Mouse (Mus musculus) small intestine, adult 2 months (tissue): ENCODE data around the gene Bcap31.

Experiments used
- CTCF ChIP-seq: fragments of 200-500 bp; IDR thresholded peaks from 2 replicates; pipeline ENCODE4 v1.5.1; 2012; ENCODE audit warnings: low read depth, mild to moderate bottlenecking, control low read depth, inconsistent platforms, low read length, moderate library complexity, mixed read lengths; ENCODE audit not compliant: insufficient replicate concordance, insufficient read length; ENCODE audit errors: extremely low read depth
- POLR2A ChIP-seq: fragments of 200-500 bp; IDR thresholded peaks from 2 replicates; pipeline ENCODE4 v1.6.1; 2012; ENCODE audit warnings: low read depth, mild to moderate bottlenecking, control low read depth, inconsistent platforms, low read length, moderate library complexity

DNA sequence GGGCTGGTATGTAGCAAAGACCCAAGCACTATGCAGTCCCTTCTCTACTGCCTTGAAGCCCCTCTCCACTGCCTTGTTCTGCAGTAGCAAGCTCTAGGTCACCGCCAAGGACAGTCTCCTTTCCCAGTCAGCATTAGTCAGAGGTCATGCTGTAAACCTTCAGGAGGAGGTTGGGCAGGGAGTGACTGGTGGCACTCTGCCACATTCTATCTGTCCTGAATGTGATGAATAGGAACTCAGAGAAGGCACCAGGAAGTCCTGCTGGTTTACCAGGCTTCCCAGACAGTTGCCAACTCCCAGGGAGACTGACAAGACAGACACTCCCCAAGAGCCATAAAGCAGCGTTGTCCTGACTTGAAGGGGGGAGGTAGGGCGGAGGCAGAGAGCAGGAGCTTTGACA is 30.3 kb downstream of the Bcap31 start:
- TF ChIP-seq POLR2A (no peak), CTCF (no peak)
